Mouse (Mus musculus) erythroblast, embryonic 14.5 days (primary cell): ENCODE measurements around the gene Tuba1a.

ENCODE experiments used
- GATA1 ChIP-seq: IDR thresholded peaks from 2 replicates; pipeline ENCODE4 v1.6.1; 2012; ENCODE audit warnings: low read length, inconsistent platforms, mixed read lengths
- TAL1 ChIP-seq: IDR thresholded peaks from 3 replicates; pipeline ENCODE4 v1.6.1; 2012; ENCODE audit warnings: low read length, inconsistent platforms, mixed read lengths

- TF ChIP-seq TAL1 = no peak
- no peak for TF ChIP-seq GATA1
These were observed 30.1 kb upstream of the Tuba1a start for GRCm38 (mm10) chr15:98983431-98984081.
